Mouse (Mus musculus) stomach, postnatal 0 days (tissue): ENCODE results near the gene Tmbim1.

Experiments used
- CTCF ChIP-seq: IDR thresholded peaks from 2 replicates; pipeline ENCODE4 v1.5.1; 2016; ENCODE audit warnings: antibody characterized with exemption, low read depth, mild to moderate bottlenecking, moderate library complexity
- EP300 ChIP-seq: optimal IDR thresholded peaks from 2 replicates; pipeline ENCODE3; 2016; ENCODE audit warnings: antibody characterized with exemption

DNA sequence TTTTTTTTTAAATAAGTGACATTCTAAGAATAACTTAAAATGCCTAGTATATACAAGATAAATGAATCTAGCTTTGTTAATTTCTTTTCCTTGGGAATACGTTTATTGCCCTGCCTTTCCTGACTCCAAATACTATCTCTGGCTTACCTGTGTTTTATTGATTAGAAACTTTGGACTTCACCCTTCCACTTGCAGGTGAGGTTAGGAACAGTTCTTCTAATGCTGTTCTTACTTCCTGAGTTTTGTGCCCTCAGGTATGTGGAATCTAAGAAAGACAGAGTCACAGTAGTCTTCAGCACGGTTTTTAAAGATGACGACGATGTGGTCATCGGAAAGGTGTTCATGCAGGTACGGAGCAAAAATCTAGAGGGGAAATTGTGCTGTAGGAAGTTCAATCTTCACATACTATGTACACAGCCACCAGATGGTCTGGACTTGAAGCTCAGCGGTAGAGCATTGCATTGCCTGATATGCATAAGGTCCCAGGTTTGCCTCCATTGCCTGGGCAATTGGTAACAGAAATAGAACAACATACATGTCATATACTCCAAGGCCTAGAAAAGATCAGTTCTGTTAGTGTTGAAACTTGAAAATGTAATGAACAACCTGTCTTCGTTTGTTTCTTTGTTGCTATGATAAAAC is 49.6 kb downstream of the Tmbim1 start:
- no peak for TF ChIP-seq CTCF
- TF ChIP-seq EP300: no peak
